19 mouse cellular contexts compared by ENCODE assay signal in the genomic region with DNA sequence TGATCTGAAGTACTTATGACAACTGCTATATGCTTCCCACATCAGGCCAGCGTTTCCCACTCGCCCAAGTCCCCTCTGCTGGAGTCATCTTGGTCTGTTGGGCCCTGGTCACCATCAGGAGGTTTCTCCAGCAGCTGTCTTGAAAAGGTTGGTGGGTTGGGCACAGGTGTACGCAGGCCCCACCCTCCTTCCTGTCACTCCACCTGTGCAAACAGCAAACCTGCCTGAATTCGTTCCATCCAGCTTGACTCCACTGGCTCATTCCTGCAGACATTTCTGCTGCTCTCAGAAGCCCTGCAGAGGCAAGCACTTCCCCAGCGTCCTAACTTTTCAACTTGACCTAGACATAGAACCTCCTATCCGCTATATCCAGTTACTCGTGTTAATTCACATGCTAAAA.
DNase-seq lines count a peak whose midpoint lies in the region; ATAC-seq and TF ChIP-seq lines count a peak whose summit lies in the region.
"Had no signal": no experiment of that assay in that cellular context is flagged by ENCODE, and none has a peak within 500 bp of the region (broad histone marks: within the 10 kb centered on the region; RNA-seq: fewer than 3 reads in every experiment).

No protein-coding gene starts in this region.

- H3K4me3 ChIP-seq in lung, postnatal 0 days (ENCODE audit: low read depth, low read length), result no peak overlapping the region
- no peak overlapping the region for H3K4me3 ChIP-seq in embryonic facial prominence, embryonic 10.5 days
- no peak overlapping the region for H3K4me3 ChIP-seq in stomach, embryonic 14.5 days (ENCODE audit: low read depth, low read length)
- no peak overlapping the region for H3K4me3 ChIP-seq in liver, embryonic 11.5 days (ENCODE audit: low read depth, low read length)
- H3K4me3 ChIP-seq: forebrain, embryonic 12.5 days; hindbrain, embryonic 10.5 days; limb, embryonic 12.5 days; liver, embryonic 12.5 days had no signal

- DNase-seq in heart, adult 11 months, result peak; percentile 80
- DNase-seq in heart, postnatal 4 days, result no peak
- peak; percentile 45 for DNase-seq in lung, postnatal 0 days (ENCODE audit: low spot score)
- no peak for DNase-seq in lung, postnatal 4 days
- no peak for DNase-seq in embryonic facial prominence, embryonic 10.5 days (ENCODE audit: low spot score)
- DNase-seq in left cerebral cortex, adult 9 months (ENCODE audit: low spot score in 2 of 2), result no peak
- no peak for DNase-seq in liver, embryonic 11.5 days (ENCODE audit: low spot score)
- DNase-seq: cerebellum, adult 11 months; cerebellum, postnatal 10 days; gastrocnemius, postnatal 36 days; kidney, adult 2 months; thymus, postnatal 14 days had no signal

- no peak overlapping the region for H3K4me2 ChIP-seq in lung, postnatal 0 days (replicated peaks; ENCODE audit: low read depth, low read length)
- no peak overlapping the region for H3K4me2 ChIP-seq in stomach, embryonic 14.5 days (replicated peaks; ENCODE audit: low read depth, low read length)
- H3K4me2 ChIP-seq in liver, embryonic 11.5 days, result no peak overlapping the region
- H3K4me2 ChIP-seq: forebrain, embryonic 12.5 days; limb, embryonic 12.5 days; liver, embryonic 12.5 days had no signal

- WGBS in lung, postnatal 0 days, result 50% methylated on average over 7 of the region's 7 CpGs
- 57% methylated on average over 7 of the region's 7 CpGs for WGBS in embryonic facial prominence, embryonic 10.5 days
- WGBS in stomach, embryonic 14.5 days, result 45% methylated on average over 7 of the region's 7 CpGs
- 75% methylated on average over 7 of the region's 7 CpGs for WGBS in liver, embryonic 11.5 days

- H3K27me3 ChIP-seq in lung, postnatal 0 days (replicated peaks; ENCODE audit: insufficient read depth, low read length), result no peaks in the 10 kb centered on the region
- no peaks in the 10 kb centered on the region for H3K27me3 ChIP-seq in embryonic facial prominence, embryonic 10.5 days (replicated peaks; ENCODE audit: low read depth, poor library complexity, severe bottlenecking)
- H3K27me3 ChIP-seq in stomach, embryonic 14.5 days (ENCODE audit: control insufficient read depth, insufficient read depth, low read length), result no peaks in the 10 kb centered on the region
- no peaks in the 10 kb centered on the region for H3K27me3 ChIP-seq in liver, embryonic 11.5 days (replicated peaks; ENCODE audit: control insufficient read depth, insufficient read depth, low read length)
- H3K27me3 ChIP-seq: forebrain, embryonic 12.5 days; limb, embryonic 12.5 days; liver, embryonic 12.5 days had no signal

- no peak overlapping the region for H3K9ac ChIP-seq in lung, postnatal 0 days (replicated peaks; ENCODE audit: low read depth)
- no peak overlapping the region for H3K9ac ChIP-seq in stomach, embryonic 14.5 days (replicated peaks; ENCODE audit: low read depth, low read length)
- no peak overlapping the region for H3K9ac ChIP-seq in liver, embryonic 11.5 days (ENCODE audit: low read depth, low read length)
- H3K9ac ChIP-seq: forebrain, embryonic 12.5 days; limb, embryonic 12.5 days; liver, embryonic 12.5 days had no signal

- H3K27ac ChIP-seq in lung, postnatal 0 days (ENCODE audit: low read length), result no peak overlapping the region
- 0 out of 2 replicates have a peak overlapping the region, but pooled peaks have one; percentile 10 for H3K27ac ChIP-seq in embryonic facial prominence, embryonic 10.5 days (replicated peaks)
- peak overlapping the region; percentile 22; the same call in 1 of the 2 replicates for H3K27ac ChIP-seq in stomach, embryonic 14.5 days (ENCODE audit: low read length)
- no peak overlapping the region for H3K27ac ChIP-seq in liver, embryonic 11.5 days (ENCODE audit: low read depth, low read length)
- H3K27ac ChIP-seq: forebrain, embryonic 12.5 days; hindbrain, embryonic 10.5 days; kidney, postnatal 0 days; limb, embryonic 12.5 days; liver, embryonic 12.5 days; macrophage had no signal

- H3K4me1 ChIP-seq in lung, postnatal 0 days (ENCODE audit: insufficient read depth, low read depth, low read length), result 0 out of 2 replicates have a peak, but pooled peaks cover 4% of the 10 kb centered on the region
- peaks cover 60% of the 10 kb centered on the region for H3K4me1 ChIP-seq in embryonic facial prominence, embryonic 10.5 days
- H3K4me1 ChIP-seq in stomach, embryonic 14.5 days (ENCODE audit: control insufficient read depth, insufficient read depth, low read length), result peaks cover 6% of the 10 kb centered on the region; the same call in 1 of the 2 replicates
- peaks cover 14% of the 10 kb centered on the region for H3K4me1 ChIP-seq in liver, embryonic 11.5 days (replicated peaks; ENCODE audit: control insufficient read depth, insufficient read depth, low read length)

- no peak for ATAC-seq in lung, postnatal 0 days
- peak; percentile 83 for ATAC-seq in stomach, embryonic 14.5 days (ENCODE audit: insufficient number of reproducible peaks, insufficient read depth, low FRiP score, low read depth)
- no peak for ATAC-seq in liver, embryonic 11.5 days (replicated peaks; ENCODE audit: low FRiP score)
- ATAC-seq: liver, embryonic 12.5 days had no signal

- no peaks in the 10 kb centered on the region for H3K9me3 ChIP-seq in lung, postnatal 0 days (ENCODE audit: low read length)
- H3K9me3 ChIP-seq in embryonic facial prominence, embryonic 10.5 days, result no peaks in the 10 kb centered on the region
- H3K9me3 ChIP-seq in stomach, embryonic 14.5 days (ENCODE audit: control insufficient read depth, low read depth, low read length), result no peaks in the 10 kb centered on the region
- no peaks in the 10 kb centered on the region for H3K9me3 ChIP-seq in liver, embryonic 11.5 days (ENCODE audit: control insufficient read depth, low read length)
- H3K9me3 ChIP-seq: forebrain, embryonic 12.5 days; hindbrain, embryonic 10.5 days; limb, embryonic 12.5 days; liver, embryonic 12.5 days had no signal

- H3K36me3 ChIP-seq in lung, postnatal 0 days (ENCODE audit: insufficient read depth, low read length), result no peaks in the 10 kb centered on the region
- H3K36me3 ChIP-seq in embryonic facial prominence, embryonic 10.5 days (replicated peaks), result no peaks in the 10 kb centered on the region
- no peaks in the 10 kb centered on the region for H3K36me3 ChIP-seq in stomach, embryonic 14.5 days (ENCODE audit: control insufficient read depth, insufficient read depth, low read length)
- no peaks in the 10 kb centered on the region for H3K36me3 ChIP-seq in liver, embryonic 11.5 days (ENCODE audit: control insufficient read depth, insufficient read depth, low read length)
- H3K36me3 ChIP-seq: forebrain, embryonic 12.5 days; hindbrain, embryonic 10.5 days; limb, embryonic 12.5 days; liver, embryonic 12.5 days had no signal

- no peak for TF ChIP-seq CTCF in lung, postnatal 0 days (IDR thresholded peaks at IDR 0.05)

- no peak for TF ChIP-seq EP300 in lung, postnatal 0 days (IDR thresholded peaks at IDR 0.05)

Comparison
In these comparisons a context has a peak if more than half of its experiments do, and no peak if none do; other contexts are left out.
1. DNase-seq: peak in heart, adult 11 months (single experiment) and lung, postnatal 0 days (single experiment); none in heart, postnatal 4 days (single experiment), lung, postnatal 4 days (0 of 2), embryonic facial prominence, embryonic 10.5 days (single experiment), left cerebral cortex, adult 9 months (0 of 2) and liver, embryonic 11.5 days (single experiment).
2. H3K27ac ChIP-seq: peak in embryonic facial prominence, embryonic 10.5 days (single experiment) and stomach, embryonic 14.5 days (single experiment); none in lung, postnatal 0 days (single experiment) and liver, embryonic 11.5 days (single experiment).